Mouse (Mus musculus) MEL (cell line): ENCODE results near the gene Bbof1. TPM values are rescaled to one million over a fixed set of nuclear protein-coding genes. Genes with fewer than 3 reads are reported as not detected.

ENCODE experiments used
- DNase-seq: peaks from one replicate; pipeline ENCODE4 v3.0.0; 2011; ENCODE audit warnings: low read depth, low spot score
- H3K27ac ChIP-seq: 2 replicates; pipeline ENCODE4 v1.5.1; 2012; ENCODE audit warnings: low read depth, mild to moderate bottlenecking, control low read depth, low read length, moderate library complexity; ENCODE audit not compliant: control insufficient read depth
- H3K27me3 ChIP-seq, 2 experiments: fragments of 150-350 bp in 1 of 2; sonication (generic) in 1 of 2; 2 replicates each; pipeline ENCODE4 v1.6.1; 2012; ENCODE audit warnings: low read length in 2 of 2, mild to moderate bottlenecking in 2 of 2, improper control_type of control experiment in 1 of 2, moderate library complexity in 1 of 2; ENCODE audit not compliant: insufficient read depth in 2 of 2, control insufficient read depth in 1 of 2
- H3K36me3 ChIP-seq, 2 experiments: 2 replicates each; pipeline ENCODE4 v1.6.1; 2012 to 2014; ENCODE audit warnings: low read length in 2 of 2, improper control_type of control experiment in 1 of 2, inconsistent platforms in 1 of 2, mild to moderate bottlenecking in 1 of 2; ENCODE audit not compliant: insufficient read depth in 2 of 2, control insufficient read depth in 1 of 2
- H3K4me1 ChIP-seq, 2 experiments: fragments of 150-350 bp in 1 of 2; sonication (generic) in 1 of 2; 2 replicates each; pipeline ENCODE4 v1.6.1; 2012; ENCODE audit warnings: low read length in 2 of 2, improper control_type of control experiment in 1 of 2, mild to moderate bottlenecking in 1 of 2; ENCODE audit not compliant: insufficient read depth in 2 of 2, control insufficient read depth in 1 of 2
- H3K4me3 ChIP-seq, 2 experiments: fragments of 150-350 bp in 1 of 2; sonication (generic) in 1 of 2; 2 replicates each; pipeline ENCODE4 v1.5.1; 2012; ENCODE audit warnings: low read depth in 2 of 2, low read length in 2 of 2, mild to moderate bottlenecking in 2 of 2, moderate library complexity in 2 of 2, control low read depth in 1 of 2, improper control_type of control experiment in 1 of 2; ENCODE audit not compliant: control insufficient read depth in 1 of 2, insufficient read depth in 1 of 2
- H3K79me2 ChIP-seq: 2 replicates; pipeline ENCODE4 v1.6.1; 2012; ENCODE audit warnings: mild to moderate bottlenecking, low read length, moderate library complexity; ENCODE audit not compliant: control insufficient read depth, poor library complexity, insufficient read depth
- H3K9ac ChIP-seq: 2 replicates; pipeline ENCODE4 v1.6.1; 2012; ENCODE audit warnings: low read depth, mild to moderate bottlenecking, control low read depth, low read length, moderate library complexity; ENCODE audit not compliant: control insufficient read depth, poor library complexity, severe bottlenecking
- H3K9me3 ChIP-seq: fragments of 150-350 bp; sonication (generic); replicated peaks from 2 replicates; pipeline ENCODE4 v1.6.1; 2012; ENCODE audit warnings: mild to moderate bottlenecking, low read length, improper control_type of control experiment, moderate library complexity; ENCODE audit not compliant: insufficient read depth
- BHLHE40 ChIP-seq: IDR thresholded peaks from 2 replicates; pipeline ENCODE4 v1.6.1; 2012; ENCODE audit warnings: low read depth, mild to moderate bottlenecking, inconsistent platforms, low read length, improper control_type of control experiment, borderline replicate concordance
- CHD1 ChIP-seq: IDR thresholded peaks from 2 replicates; pipeline ENCODE4 v1.6.1; 2012; ENCODE audit warnings: low read depth, mild to moderate bottlenecking, inconsistent platforms, low read length, improper control_type of control experiment
- CTCF ChIP-seq, 3 experiments: IDR thresholded peaks in 2 of 3; conservative IDR thresholded peaks in 1 of 3; 2 replicates each; pipeline ENCODE4 v1.5.1; 2011 to 2012; ENCODE audit warnings: low read length in 3 of 3, low read depth in 2 of 3, mild to moderate bottlenecking in 2 of 3, improper control_type of control experiment in 1 of 3, inconsistent platforms in 1 of 3, mixed read lengths in 1 of 3, moderate library complexity in 1 of 3; ENCODE audit not compliant: control insufficient read depth in 1 of 3, insufficient read depth in 1 of 3, poor library complexity in 1 of 3, severe bottlenecking in 1 of 3
- E2F4 ChIP-seq: IDR thresholded peaks from 2 replicates; pipeline ENCODE4 v1.6.1; 2011; ENCODE audit warnings: low read depth, low read length, improper control_type of control experiment, borderline replicate concordance
- ELF1 ChIP-seq: IDR thresholded peaks from 2 replicates; pipeline ENCODE4 v1.6.1; 2014; ENCODE audit warnings: low read depth, mild to moderate bottlenecking, inconsistent platforms, low read length, improper control_type of control experiment, moderate library complexity
- EP300 ChIP-seq, 2 experiments: IDR thresholded peaks; 2 replicates each; pipeline ENCODE4 v1.6.1; 2011; ENCODE audit warnings: improper control_type of control experiment in 2 of 2, low read length in 2 of 2, low read depth in 1 of 2, mild to moderate bottlenecking in 1 of 2
- ETS1 ChIP-seq: IDR thresholded peaks from 2 replicates; pipeline ENCODE4 v1.6.1; 2012; ENCODE audit warnings: low read depth, mild to moderate bottlenecking, inconsistent platforms, low read length, improper control_type of control experiment, moderate library complexity
- GABPA ChIP-seq: IDR thresholded peaks from 2 replicates; pipeline ENCODE4 v1.6.1; 2012; ENCODE audit warnings: low read depth, mild to moderate bottlenecking, inconsistent platforms, low read length, improper control_type of control experiment, moderate library complexity
- GATA1 ChIP-seq: IDR thresholded peaks from 2 replicates; pipeline ENCODE4 v1.6.1; 2011; ENCODE audit warnings: low read depth, low read length, improper control_type of control experiment
- HCFC1 ChIP-seq: IDR thresholded peaks from 2 replicates; pipeline ENCODE4 v1.6.1; 2012; ENCODE audit warnings: low read depth, mild to moderate bottlenecking, inconsistent platforms, low read length, improper control_type of control experiment, moderate library complexity
- JUND ChIP-seq: IDR thresholded peaks from 2 replicates; pipeline ENCODE4 v1.6.1; 2011; ENCODE audit warnings: low read depth, mild to moderate bottlenecking, improper control_type of control experiment, low read length
- KAT2A ChIP-seq: conservative IDR thresholded peaks from 2 replicates; pipeline ENCODE4 v1.6.1; 2012; ENCODE audit warnings: low read depth, low read length, improper control_type of control experiment, inconsistent platforms
- MAFK ChIP-seq: IDR thresholded peaks from 2 replicates; pipeline ENCODE4 v1.6.1; 2011; ENCODE audit warnings: low read depth, mild to moderate bottlenecking, low read length, improper control_type of control experiment, borderline replicate concordance
- MAX ChIP-seq: IDR thresholded peaks from 2 replicates; pipeline ENCODE4 v1.6.1; 2011; ENCODE audit warnings: low read length, improper control_type of control experiment
- MAZ ChIP-seq: IDR thresholded peaks from 2 replicates; pipeline ENCODE4 v1.6.1; 2012; ENCODE audit warnings: low read depth, mild to moderate bottlenecking, inconsistent platforms, low read length, improper control_type of control experiment
- MEF2A ChIP-seq: IDR thresholded peaks from 2 replicates; pipeline ENCODE4 v1.6.1; 2014; ENCODE audit warnings: low read depth, mild to moderate bottlenecking, inconsistent platforms, low read length, improper control_type of control experiment; ENCODE audit not compliant: poor library complexity, insufficient replicate concordance, severe bottlenecking; ENCODE audit errors: extremely low read depth
- MXI1 ChIP-seq: IDR thresholded peaks from 2 replicates; pipeline ENCODE4 v1.6.1; 2011; ENCODE audit warnings: mild to moderate bottlenecking, low read depth, low read length, improper control_type of control experiment
- MYB ChIP-seq: IDR thresholded peaks from 2 replicates; pipeline ENCODE4 v1.6.1; 2011; ENCODE audit warnings: mild to moderate bottlenecking, low read depth, low read length, improper control_type of control experiment
- NELFE ChIP-seq: IDR thresholded peaks from 2 replicates; pipeline ENCODE4 v1.6.1; 2011; ENCODE audit warnings: low read depth, low read length, improper control_type of control experiment
- NRF1 ChIP-seq: IDR thresholded peaks from 2 replicates; pipeline ENCODE4 v1.6.1; 2014; ENCODE audit warnings: low read depth, mild to moderate bottlenecking, inconsistent platforms, low read length, improper control_type of control experiment, moderate library complexity; ENCODE audit not compliant: poor library complexity, insufficient read depth, severe bottlenecking
- POLR2A ChIP-seq, 2 experiments: IDR thresholded peaks; 2 replicates each; pipeline ENCODE4 v1.6.1; 2011 to 2012; ENCODE audit warnings: low read length in 2 of 2, mild to moderate bottlenecking in 2 of 2, control low read depth in 1 of 2, improper control_type of control experiment in 1 of 2, low read depth in 1 of 2, moderate library complexity in 1 of 2; ENCODE audit not compliant: control insufficient read depth in 1 of 2, insufficient read depth in 1 of 2, poor library complexity in 1 of 2
- POLR2AphosphoS2 ChIP-seq: IDR thresholded peaks from 2 replicates; pipeline ENCODE4 v1.6.1; 2011; ENCODE audit warnings: low read length, improper control_type of control experiment
- POLR2AphosphoS5 ChIP-seq: IDR thresholded peaks from 2 replicates; pipeline ENCODE4 v1.6.1; 2012; ENCODE audit warnings: low read depth, borderline replicate concordance, mild to moderate bottlenecking, inconsistent platforms, low read length, moderate library complexity, mixed read lengths
- RAD21 ChIP-seq: IDR thresholded peaks from 2 replicates; pipeline ENCODE4 v1.6.1; 2011; ENCODE audit warnings: mild to moderate bottlenecking, low read depth, low read length, improper control_type of control experiment
- RCOR1 ChIP-seq: IDR thresholded peaks from 2 replicates; pipeline ENCODE4 v1.6.1; 2012; ENCODE audit warnings: low read depth, mild to moderate bottlenecking, inconsistent platforms, low read length, improper control_type of control experiment
- SIN3A ChIP-seq: IDR thresholded peaks from 2 replicates; pipeline ENCODE4 v1.6.1; 2012; ENCODE audit warnings: low read length, improper control_type of control experiment, inconsistent platforms
- SMC3 ChIP-seq: IDR thresholded peaks from 2 replicates; pipeline ENCODE4 v1.6.1; 2011; ENCODE audit warnings: low read depth, low read length, improper control_type of control experiment
- TBP ChIP-seq: IDR thresholded peaks from 2 replicates; pipeline ENCODE4 v1.8.0; 2011; ENCODE audit warnings: low read depth, low read length, improper control_type of control experiment
- TCF12 ChIP-seq: IDR thresholded peaks from 2 replicates; pipeline ENCODE4 v1.6.1; 2014; ENCODE audit warnings: low read depth, mild to moderate bottlenecking, inconsistent platforms, low read length, improper control_type of control experiment, moderate library complexity
- UBTF ChIP-seq: IDR thresholded peaks from 2 replicates; pipeline ENCODE4 v1.6.1; 2012; ENCODE audit warnings: low read depth, mild to moderate bottlenecking, inconsistent platforms, low read length, improper control_type of control experiment, moderate library complexity, borderline replicate concordance; ENCODE audit not compliant: insufficient read depth
- USF1 ChIP-seq: IDR thresholded peaks from 2 replicates; pipeline ENCODE4 v1.6.1; 2014; ENCODE audit warnings: low read depth, mild to moderate bottlenecking, inconsistent platforms, low read length, improper control_type of control experiment, moderate library complexity
- USF2 ChIP-seq, 2 experiments: IDR thresholded peaks; 2 replicates each; pipeline ENCODE4 v1.6.1; 2011 to 2012; ENCODE audit warnings: improper control_type of control experiment in 2 of 2, low read length in 2 of 2, borderline replicate concordance in 1 of 2, inconsistent platforms in 1 of 2, low read depth in 1 of 2, mild to moderate bottlenecking in 1 of 2; ENCODE audit not compliant: insufficient read depth in 1 of 2
- ZC3H11A ChIP-seq: IDR thresholded peaks from 2 replicates; pipeline ENCODE4 v1.6.1; 2012; ENCODE audit warnings: low read depth, mild to moderate bottlenecking, inconsistent platforms, low read length, improper control_type of control experiment
- ZKSCAN1 ChIP-seq: IDR thresholded peaks from 2 replicates; pipeline ENCODE4 v1.6.1; 2012; ENCODE audit warnings: low read depth, mild to moderate bottlenecking, inconsistent platforms, low read length, improper control_type of control experiment, moderate library complexity
- ZMIZ1 ChIP-seq: IDR thresholded peaks from 2 replicates; pipeline ENCODE4 v1.6.1; 2012; ENCODE audit warnings: low read depth, mild to moderate bottlenecking, inconsistent platforms, low read length, improper control_type of control experiment, moderate library complexity
- ZNF384 ChIP-seq: IDR thresholded peaks from 2 replicates; pipeline ENCODE4 v1.6.1; 2012; ENCODE audit warnings: low read depth, mild to moderate bottlenecking, inconsistent platforms, low read length, improper control_type of control experiment
- polyA plus RNA-seq, 2 experiments: library from polyadenylated mRNA; stranded (reverse) in 1 of 2; unstranded in 1 of 2; fragments of >175 nt in 1 of 2; fragments of >200 nt in 1 of 2; gene quantifications; 2 replicates each; pipeline versions ENCODE4 v1.2.1 to v1.2.4; 2012; ENCODE audit warnings: low replicate concordance in 2 of 2, low read depth in 1 of 2; ENCODE audit not compliant: insufficient read length in 2 of 2, insufficient read depth in 1 of 2, missing spikeins in 1 of 2
- total RNA-seq: library from RNA; depleted of rRNA; stranded (reverse); fragments of 300-350 nt; gene quantifications from 2 replicates; pipeline ENCODE4 v1.2.3, GENCODE M21; 2012

Bbof1 gene
- total and polyA plus RNA-seq, 3 experiments = 0.81 to 1.3 TPM; not detected in 1

DNA sequence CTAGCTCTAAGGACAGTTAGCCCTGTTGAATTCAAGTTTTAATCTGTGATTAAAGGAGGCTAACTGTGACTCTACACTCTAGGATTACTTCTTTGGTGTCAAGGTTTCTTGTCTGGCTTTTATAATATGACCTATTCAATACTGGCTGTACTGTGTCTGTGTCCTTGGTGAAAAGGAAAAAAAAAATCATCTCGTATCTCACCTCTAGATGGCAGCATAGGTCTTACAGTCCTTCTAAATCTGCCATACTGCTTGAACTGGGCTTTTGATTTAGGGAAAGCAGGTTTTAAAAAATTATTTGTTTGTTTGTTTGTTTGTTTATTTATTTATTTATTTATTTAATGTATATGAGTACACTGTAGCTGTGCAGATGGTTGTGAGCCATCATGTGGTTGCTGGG, 59.8 kb downstream of the Bbof1 start:
- Histone ChIP-seq H3K36me3 (peaks cover 0 to 11% of the 10 kb centered on the region in 2 experiments; a peak in 2 of 4 replicates), H3K27me3 (no peaks in the 10 kb centered on the region)
- DNase-seq = peak; percentile 71

DNA sequence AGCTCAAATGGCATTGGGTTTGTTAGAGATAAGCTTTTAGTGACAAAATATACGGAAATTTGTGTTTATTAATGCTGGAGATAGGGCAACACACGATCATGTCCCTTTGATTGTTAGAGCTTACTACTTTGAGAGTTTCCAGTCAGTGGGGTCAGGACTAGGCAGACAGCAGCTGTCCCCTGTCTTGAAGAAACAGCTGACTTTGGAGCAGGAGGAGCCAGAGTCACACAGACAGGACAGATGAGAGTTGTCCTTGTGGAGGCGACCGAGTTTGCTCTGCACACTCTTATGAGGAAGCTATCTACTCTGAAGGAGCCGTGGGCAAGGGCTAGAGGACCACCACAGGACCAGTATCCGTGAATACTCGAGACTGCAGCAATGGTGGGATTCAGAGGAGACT, 70.1 kb downstream of the Bbof1 start:
- Histone ChIP-seq H3K4me3 (no peak overlapping the region), H3K79me2 (no peaks in the 10 kb centered on the region), H3K9ac (no peak overlapping the region), H3K27ac (no peak overlapping the region), H3K27me3 (no peaks in the 10 kb centered on the region), H3K9me3 (no peaks in the 10 kb centered on the region), H3K36me3 (peaks cover 0 to 3% of the 10 kb centered on the region in 2 experiments; a peak in 1 of 4 replicates), H3K4me1 (no peaks in the 10 kb centered on the region)
- no peak for TF ChIP-seq RCOR1
- TF ChIP-seq JUND = no peak
- no peak for TF ChIP-seq MAZ
- no peak for TF ChIP-seq NRF1
- no peak for TF ChIP-seq NELFE
- TF ChIP-seq SMC3 = no peak
- TF ChIP-seq CHD1 = no peak
- TF ChIP-seq BHLHE40 = no peak
- TF ChIP-seq TBP = no peak
- no peak for TF ChIP-seq UBTF
- DNase-seq = no peak

More for the DNA sequence above, 59.8 kb downstream of the Bbof1 start:
- Histone ChIP-seq H3K4me1 (no peaks in the 10 kb centered on the region), H3K4me3 (no peak overlapping the region), H3K9me3 (no peaks in the 10 kb centered on the region), H3K27ac (no peak overlapping the region), H3K79me2 (no peaks in the 10 kb centered on the region), H3K9ac (no peak overlapping the region)
- TF ChIP-seq NRF1 (no peak), SMC3 (peak; percentile 50), CTCF (IDR thresholded peaks at IDR 0.05 in 2 of 3, conservative IDR thresholded peaks at IDR 0.05 in 1 of 3; ENCODE audit: control insufficient read depth in 1 of 3, insufficient read depth in 1 of 3, low read depth in 2 of 3, low read length in 3 of 3, poor library complexity in 1 of 3, severe bottlenecking in 1 of 3) (peak; percentile 10 to 75 (median 51); a peak in 4 of 6 replicates), MYB (no peak), POLR2AphosphoS2 (no peak), E2F4 (no peak), MAFK (no peak), USF2 (IDR thresholded peaks at IDR 0.05; ENCODE audit: borderline replicate concordance in 1 of 2, insufficient read depth in 1 of 2, low read depth in 1 of 2, low read length in 2 of 2) (no peak), POLR2AphosphoS5 (no peak), TCF12 (no peak), RAD21 (peak; percentile 68), GABPA (no peak), MXI1 (no peak), ZNF384 (peak; percentile 87), CHD1 (no peak), ZC3H11A (peak; percentile 46), MAZ (no peak), MAX (no peak), ETS1 (no peak), ZKSCAN1 (no peak), EP300 (IDR thresholded peaks at IDR 0.05; ENCODE audit: low read depth in 1 of 2, low read length in 2 of 2) (no peak), HCFC1 (no peak), USF1 (no peak), SIN3A (no peak), UBTF (no peak), KAT2A (no peak), POLR2A (IDR thresholded peaks at IDR 0.05; ENCODE audit: control insufficient read depth in 1 of 2, insufficient read depth in 1 of 2, low read depth in 1 of 2, low read length in 2 of 2, poor library complexity in 1 of 2) (no peak), RCOR1 (no peak), NELFE (no peak), MEF2A (no peak), GATA1 (no peak), ZMIZ1 (no peak), ELF1 (no peak)
